Mouse (Mus musculus) stomach, embryonic 16.5 days (tissue): Measurements from ENCODE around the gene Cacna1e. TPM values are rescaled to one million over a fixed set of nuclear protein-coding genes. Genes with fewer than 3 reads are reported as not detected.
A peak's percentile ranks its signal among the peaks of the same experiment; 100 is the strongest.

Experiments
- ATAC-seq: fragments of 200-750 bp; cut with Nextera tagmentation; 2 replicates; pipeline ENCODE4 v1.8.0; 2017; ENCODE audit warnings: moderate number of reproducible peaks, moderate TSS enrichment; ENCODE audit not compliant: insufficient read depth, low FRiP score
- H3K27ac ChIP-seq: fragments of 300-500 bp; sonication (generic); 2 replicates; pipeline ENCODE4 v1.5.1; 2014; ENCODE audit warnings: low read length
- H3K27me3 ChIP-seq: fragments of 300-500 bp; sonication (generic); 2 replicates; pipeline ENCODE4 v1.6.1; 2014; ENCODE audit warnings: low read length, control low read depth, mixed read lengths; ENCODE audit not compliant: control insufficient read depth, insufficient read depth
- H3K36me3 ChIP-seq: fragments of 300-500 bp; sonication (generic); 2 replicates; pipeline ENCODE4 v1.6.1; 2014; ENCODE audit warnings: low read length; ENCODE audit not compliant: control insufficient read depth, insufficient read depth
- H3K4me1 ChIP-seq: fragments of 300-500 bp; sonication (generic); 2 replicates; pipeline ENCODE4 v1.6.1; 2014; ENCODE audit warnings: low read length, control low read depth, mixed read lengths; ENCODE audit not compliant: control insufficient read depth, insufficient read depth
- H3K4me2 ChIP-seq: fragments of 300-500 bp; sonication (generic); 2 replicates; pipeline ENCODE4 v1.6.1; 2014; ENCODE audit warnings: low read depth, low read length, mixed read lengths
- H3K4me3 ChIP-seq: fragments of 300-500 bp; sonication (generic); replicated peaks from 2 replicates; pipeline ENCODE4 v1.5.1; 2014; ENCODE audit warnings: mild to moderate bottlenecking, low read length
- H3K9ac ChIP-seq: fragments of 300-500 bp; sonication (generic); 2 replicates; pipeline ENCODE4 v1.6.1; 2014; ENCODE audit warnings: low read length
- H3K9me3 ChIP-seq: fragments of 300-500 bp; sonication (generic); replicated peaks from 2 replicates; pipeline ENCODE4 v1.6.1; 2016; ENCODE audit warnings: low read length, control low read depth; ENCODE audit not compliant: control insufficient read depth
- WGBS: fragments of 180-500 bp; shearing (Covaris S2); extraction: QIAGEN DNeasy Blood & Tissue Kit; methylation state at CpG from one replicate; pipeline ENCODE4 v1.1.7; 2014; 5-methylcytosine and 5-hydroxymethylcytosine counted together
- polyA plus RNA-seq: library from polyadenylated mRNA; unstranded; fragments of >200 nt; fragmentation: Nextera tagmentation; extraction: Ambion mirVana; gene quantifications from 2 replicates; pipeline ENCODE4 v1.2.1, GENCODE M21; 2015

The Cacna1e gene
- polyA plus RNA-seq, 1 experiment from 2014 or later = 1.2 TPM

DNA sequence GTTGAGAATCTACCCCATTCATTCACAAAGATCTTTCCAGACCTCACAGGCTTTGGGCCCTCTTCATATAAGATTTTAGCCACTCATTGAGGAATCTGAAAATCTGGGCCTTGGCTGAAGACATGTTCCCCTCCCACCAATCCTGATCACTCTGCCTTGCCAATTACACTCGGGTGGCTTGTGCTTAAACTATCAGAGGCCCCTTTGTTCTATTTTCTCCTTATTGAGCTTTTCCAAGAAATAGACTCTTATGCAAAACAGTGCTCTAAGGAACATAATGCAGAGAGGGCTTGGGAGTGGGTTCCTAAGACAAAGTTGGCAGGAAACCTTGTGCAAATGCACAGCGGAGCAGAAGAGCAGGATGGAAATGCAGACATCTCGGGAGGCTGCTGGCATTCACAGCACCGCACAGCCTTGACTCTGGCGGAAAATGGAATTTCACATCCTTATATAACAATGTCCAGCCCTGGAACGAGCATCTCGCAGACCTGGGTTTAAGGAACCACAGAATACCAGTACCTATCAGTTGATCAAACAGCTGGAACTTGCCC lies 153.8 kb downstream of the Cacna1e start:
- Histone ChIP-seq H3K27me3 (peaks cover 42% of the 10 kb centered on the region), H3K4me3 (no peak overlapping the region), H3K27ac (no peak overlapping the region), H3K36me3 (no peaks in the 10 kb centered on the region), H3K9ac (no peak overlapping the region), H3K9me3 (no peaks in the 10 kb centered on the region), H3K4me2 (no peak overlapping the region), H3K4me1 (peaks cover 5% of the 10 kb centered on the region; the same call in 1 of the 2 replicates)
- ATAC-seq = no peak
- 74% methylated on average over 7 of the region's 7 CpGs for WGBS

DNA sequence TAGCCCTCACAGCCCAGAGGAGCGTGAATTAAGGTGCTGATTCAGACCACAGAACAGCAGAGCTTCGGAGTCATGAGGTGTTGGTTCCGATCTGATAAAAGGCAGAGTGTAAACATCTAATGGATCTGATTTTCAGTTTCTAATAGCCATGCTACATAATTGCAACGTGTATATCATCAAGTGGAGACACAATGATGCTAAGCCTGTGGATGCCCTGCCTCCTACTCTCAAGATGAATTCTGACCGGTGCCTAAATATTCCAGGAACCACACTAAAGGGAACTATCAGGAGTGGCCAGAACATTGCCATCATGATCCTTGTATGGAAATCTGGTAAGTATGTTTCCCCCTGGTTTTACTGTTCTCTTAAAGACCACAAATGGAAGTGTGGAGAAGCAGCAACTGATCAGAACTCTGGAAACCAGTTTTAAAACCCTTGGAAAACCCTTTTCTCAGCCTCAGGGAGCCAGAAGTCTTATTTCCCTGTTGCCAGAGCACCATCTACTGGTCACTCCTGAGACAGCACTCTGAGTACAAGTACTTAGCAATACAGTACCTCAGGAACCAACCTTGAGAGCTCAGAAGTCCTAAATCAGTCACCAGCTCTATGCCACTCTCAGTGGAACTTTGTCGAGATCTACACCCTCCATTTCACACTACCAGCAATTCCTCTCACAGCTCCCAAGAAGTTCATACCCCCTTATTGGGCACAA lies 154.9 kb downstream of the Cacna1e start:
- ATAC-seq = no peak
- Histone ChIP-seq H3K27ac (no peak overlapping the region), H3K4me1 (peaks cover 5% of the 10 kb centered on the region; the same call in 1 of the 2 replicates), H3K36me3 (no peaks in the 10 kb centered on the region), H3K4me2 (no peak overlapping the region), H3K27me3 (peaks cover 53% of the 10 kb centered on the region), H3K9me3 (no peaks in the 10 kb centered on the region), H3K9ac (no peak overlapping the region), H3K4me3 (no peak overlapping the region)
- WGBS = 58% methylated on average over 6 of the region's 6 CpGs

DNA sequence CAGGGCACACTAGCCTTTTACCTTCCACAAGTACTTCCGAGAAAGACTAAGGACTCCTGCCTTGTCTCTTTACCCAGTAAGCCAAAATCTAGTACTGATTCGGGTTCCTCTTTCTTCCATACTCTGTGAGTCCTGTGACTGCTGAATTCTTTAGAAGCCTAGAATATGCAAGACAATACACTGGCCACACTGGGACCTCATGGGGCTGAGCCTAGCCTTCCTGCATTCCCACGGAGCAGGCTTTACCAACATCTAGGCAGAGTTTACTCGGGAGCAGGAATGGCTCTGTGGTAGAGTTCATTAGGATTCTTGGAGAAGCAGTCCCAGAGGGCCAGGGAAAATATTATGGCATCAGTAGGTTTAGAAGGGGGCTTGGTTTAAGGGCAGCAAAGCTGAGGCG lies 155.6 kb downstream of the Cacna1e start:
- H3K9me3 ChIP-seq = no peaks in the 10 kb centered on the region
- 55% methylated on average over 5 of the region's 5 CpGs for WGBS
- no peak overlapping the region for H3K9ac ChIP-seq
- H3K27ac ChIP-seq = no peak overlapping the region
- H3K4me2 ChIP-seq = no peak overlapping the region
- no peaks in the 10 kb centered on the region for H3K36me3 ChIP-seq
- H3K27me3 ChIP-seq = peaks cover 60% of the 10 kb centered on the region
- no peak for ATAC-seq
- no peak overlapping the region for H3K4me3 ChIP-seq
- peaks cover 5% of the 10 kb centered on the region; the same call in 1 of the 2 replicates for H3K4me1 ChIP-seq

DNA sequence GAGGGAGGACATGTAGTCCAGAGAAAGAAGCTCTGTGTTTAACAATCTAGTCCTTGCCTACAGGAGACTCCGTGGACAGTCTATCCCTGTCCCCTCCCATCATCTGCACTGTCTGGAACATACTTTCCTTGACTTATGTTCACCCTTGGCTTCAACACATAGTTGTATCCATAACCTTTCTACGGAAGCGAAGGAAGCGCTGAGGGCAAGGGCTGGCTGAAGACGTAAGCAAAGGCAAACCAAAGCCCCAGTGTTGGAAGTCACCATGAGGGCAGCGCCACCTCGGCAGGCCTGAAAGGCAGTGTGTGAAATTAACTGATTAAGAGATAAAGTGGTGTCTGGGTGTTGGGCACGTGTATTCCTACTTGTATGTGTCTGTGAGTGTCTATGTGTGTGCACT lies 156.6 kb downstream of the Cacna1e start:
- Histone ChIP-seq H3K4me2 (no peak overlapping the region), H3K4me1 (peaks cover 5% of the 10 kb centered on the region; the same call in 1 of the 2 replicates), H3K36me3 (no peaks in the 10 kb centered on the region), H3K4me3 (no peak overlapping the region), H3K9me3 (no peaks in the 10 kb centered on the region), H3K27ac (no peak overlapping the region), H3K27me3 (peaks cover 69% of the 10 kb centered on the region), H3K9ac (no peak overlapping the region)
- no peak for ATAC-seq
- WGBS = 79% methylated on average over 8 of the region's 8 CpGs

DNA sequence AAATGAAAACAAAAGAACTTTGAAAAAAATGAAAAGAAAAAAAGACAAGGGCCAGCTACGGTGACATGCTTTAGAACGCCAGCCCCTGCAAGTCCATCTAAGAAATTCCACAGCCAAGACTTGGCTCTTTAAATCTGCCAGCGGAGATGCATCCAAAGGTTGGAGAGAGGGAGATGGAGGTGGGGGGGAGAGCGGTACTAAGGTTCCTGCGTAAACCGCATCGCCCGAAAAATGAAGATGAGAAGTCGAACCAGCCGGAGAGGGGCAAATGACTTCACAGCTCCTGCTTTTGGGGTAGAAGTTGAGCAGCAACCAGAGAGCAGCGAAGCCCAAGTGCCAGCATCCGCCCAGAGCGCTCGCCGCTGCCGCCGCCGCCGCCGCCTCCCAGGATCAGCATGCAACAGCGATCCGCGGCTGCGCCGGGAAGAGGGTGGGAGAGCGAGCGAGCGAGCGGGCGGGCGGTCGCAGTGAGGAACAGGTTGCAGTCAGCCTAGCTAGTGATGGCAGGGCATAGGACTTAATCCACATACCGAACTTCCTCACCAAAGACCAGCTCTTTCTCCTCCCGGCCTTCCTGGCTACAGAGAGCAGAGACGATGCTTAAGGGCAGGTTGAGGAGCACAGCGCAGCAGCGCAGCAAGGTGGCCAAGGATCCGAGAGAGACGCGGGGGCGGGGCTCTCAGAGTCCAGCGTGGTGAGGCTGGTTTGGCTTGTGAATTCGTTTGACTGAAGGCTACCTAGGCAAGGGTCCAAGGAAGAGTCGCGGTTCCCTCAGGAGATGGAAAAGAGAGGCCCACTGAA lies 157.7 kb downstream of the Cacna1e start:
- 1% methylated on average over 45 of the region's 45 CpGs for WGBS
- Histone ChIP-seq H3K4me3 (peak overlapping the region; percentile 41), H3K27me3 (peaks cover 70% of the 10 kb centered on the region), H3K9ac (no peak overlapping the region), H3K4me2 (peak overlapping the region; percentile 59), H3K4me1 (peaks cover 5% of the 10 kb centered on the region; the same call in 1 of the 2 replicates), H3K27ac (no peak overlapping the region), H3K9me3 (no peaks in the 10 kb centered on the region), H3K36me3 (no peaks in the 10 kb centered on the region)
- peak; percentile 37; the same call in 1 of the 2 replicates for ATAC-seq

DNA sequence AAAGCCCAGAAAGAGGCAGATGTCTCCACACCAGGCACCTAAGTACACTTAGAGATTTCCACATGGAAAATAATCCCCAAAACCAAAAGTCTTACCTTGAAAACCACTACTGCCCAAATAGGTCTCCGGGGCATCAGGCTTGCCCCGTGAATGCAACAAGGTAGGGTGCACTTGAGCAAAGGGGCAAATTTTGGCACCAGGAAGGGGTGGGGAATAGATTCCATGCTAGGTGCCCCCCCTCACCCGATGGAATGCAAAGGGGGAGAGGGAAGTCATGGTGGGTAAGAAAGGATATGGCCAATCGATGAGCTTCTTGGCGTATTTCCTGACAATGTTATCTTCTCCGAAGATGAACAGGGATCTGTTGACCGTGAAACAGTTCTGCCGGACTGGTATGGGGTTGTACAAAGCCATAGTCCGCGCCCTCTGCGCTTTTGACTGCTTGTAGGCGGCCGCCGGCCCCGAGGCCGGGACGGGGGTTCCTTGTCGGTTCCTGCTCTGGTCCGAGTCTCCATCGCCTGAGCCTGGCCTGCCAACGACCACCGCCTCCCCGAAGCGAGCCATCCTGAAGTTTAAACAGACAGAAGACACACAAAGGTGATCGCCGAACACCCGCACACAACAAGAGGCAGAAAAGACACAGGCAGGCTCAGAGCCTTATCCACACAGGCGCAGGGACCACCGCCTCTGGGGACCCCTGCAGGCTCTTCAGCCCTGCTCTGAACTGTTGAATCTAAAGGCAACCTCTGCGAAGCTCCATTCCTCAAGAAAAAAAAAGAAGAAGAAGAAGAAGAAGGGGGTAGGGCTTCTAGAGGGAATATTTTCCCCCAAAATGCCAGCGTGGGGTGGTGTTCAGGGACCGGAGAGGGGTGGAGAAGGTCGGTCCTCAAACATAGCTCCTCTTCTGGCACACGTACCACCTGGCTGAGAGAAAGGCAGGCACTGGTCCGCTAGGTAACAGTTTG lies 158.7 kb downstream of the Cacna1e start:
- H3K4me3 ChIP-seq = peak overlapping the region; percentile 41
- H3K27ac ChIP-seq = no peak overlapping the region
- H3K4me1 ChIP-seq = peaks cover 5% of the 10 kb centered on the region; the same call in 1 of the 2 replicates
- no peak for ATAC-seq
- no peaks in the 10 kb centered on the region for H3K36me3 ChIP-seq
- WGBS = 27% methylated on average over 35 of the region's 35 CpGs
- H3K27me3 ChIP-seq = peaks cover 70% of the 10 kb centered on the region
- H3K9me3 ChIP-seq = no peaks in the 10 kb centered on the region
- H3K4me2 ChIP-seq = peak overlapping the region; percentile 59
- no peak overlapping the region for H3K9ac ChIP-seq

DNA sequence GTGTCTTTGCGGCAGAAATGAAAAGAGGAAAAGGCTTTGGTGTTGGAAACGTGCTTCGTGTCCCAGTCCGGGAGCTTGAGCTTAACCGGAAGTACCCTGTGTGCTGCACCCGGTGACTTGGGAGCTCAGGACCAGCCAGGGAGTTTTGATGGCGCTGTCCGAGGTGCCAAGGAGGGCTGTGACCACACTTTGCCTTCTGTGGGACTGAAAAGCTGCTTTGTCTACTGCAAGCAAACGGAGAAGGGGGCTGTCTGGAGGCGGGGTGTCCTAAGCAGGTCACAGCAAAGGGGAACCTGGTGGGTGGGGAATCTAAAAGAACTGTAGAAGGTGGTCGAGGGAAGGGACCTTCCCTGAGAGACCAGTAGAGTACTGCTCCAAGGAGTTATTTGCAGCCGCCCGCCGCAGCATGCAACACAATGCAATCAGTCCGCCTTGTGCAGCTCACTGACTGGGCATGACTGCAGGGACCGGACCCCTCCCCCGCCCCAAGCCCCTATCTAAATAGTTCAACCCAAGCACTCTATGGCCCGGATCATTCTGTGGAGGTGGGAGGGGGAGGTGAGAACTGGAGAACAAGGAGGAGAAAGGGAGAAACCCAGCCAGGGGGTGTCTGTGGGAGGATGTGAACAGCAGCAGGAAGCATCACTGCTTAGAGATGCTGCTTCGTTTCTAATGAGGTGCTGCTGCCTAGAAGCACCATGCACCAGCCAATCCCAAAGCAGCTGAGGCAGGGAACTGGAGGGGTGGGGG lies 160.6 kb downstream of the Cacna1e start:
- H3K4me1 ChIP-seq = peaks cover 5% of the 10 kb centered on the region; the same call in 1 of the 2 replicates
- peaks cover 60% of the 10 kb centered on the region for H3K27me3 ChIP-seq
- H3K4me2 ChIP-seq = peak overlapping the region; percentile 12; the same call in 1 of the 2 replicates
- H3K36me3 ChIP-seq = no peaks in the 10 kb centered on the region
- 6% methylated on average over 19 of the region's 19 CpGs for WGBS
- no peak for ATAC-seq
- H3K4me3 ChIP-seq = no peak overlapping the region
- no peaks in the 10 kb centered on the region for H3K9me3 ChIP-seq
- H3K27ac ChIP-seq = no peak overlapping the region
- H3K9ac ChIP-seq = no peak overlapping the region

DNA sequence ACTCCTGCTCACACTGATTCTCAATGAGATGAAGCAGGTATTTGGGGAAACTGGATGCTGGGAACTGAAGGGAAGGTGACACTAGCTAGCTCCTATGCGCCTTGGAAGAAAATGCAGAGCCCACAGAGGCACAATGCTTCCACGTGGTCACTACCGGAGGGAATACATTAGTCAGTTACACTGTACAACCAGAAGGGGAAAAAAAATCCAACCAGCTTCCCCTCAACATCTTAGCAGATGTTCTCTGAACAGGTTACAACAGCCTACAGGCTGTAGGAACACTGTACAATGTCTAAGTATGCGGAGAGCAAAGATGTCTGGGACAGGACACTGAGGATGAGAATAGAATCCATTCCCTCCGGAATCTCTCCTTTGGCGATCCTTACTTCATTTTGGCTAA lies 161.2 kb downstream of the Cacna1e start:
- Histone ChIP-seq H3K4me2 (0 out of 2 replicates have a peak overlapping the region, but pooled peaks have one; percentile 12), H3K9ac (no peak overlapping the region), H3K27ac (no peak overlapping the region), H3K4me3 (no peak overlapping the region), H3K36me3 (no peaks in the 10 kb centered on the region), H3K4me1 (peaks cover 5% of the 10 kb centered on the region; the same call in 1 of the 2 replicates), H3K27me3 (peaks cover 53% of the 10 kb centered on the region), H3K9me3 (no peaks in the 10 kb centered on the region)
- ATAC-seq = no peak
- 39% methylated on average over 6 of the region's 6 CpGs for WGBS
